Mouse (Mus musculus): ENCODE results near the gene 1700025G04Rik.

DNA sequence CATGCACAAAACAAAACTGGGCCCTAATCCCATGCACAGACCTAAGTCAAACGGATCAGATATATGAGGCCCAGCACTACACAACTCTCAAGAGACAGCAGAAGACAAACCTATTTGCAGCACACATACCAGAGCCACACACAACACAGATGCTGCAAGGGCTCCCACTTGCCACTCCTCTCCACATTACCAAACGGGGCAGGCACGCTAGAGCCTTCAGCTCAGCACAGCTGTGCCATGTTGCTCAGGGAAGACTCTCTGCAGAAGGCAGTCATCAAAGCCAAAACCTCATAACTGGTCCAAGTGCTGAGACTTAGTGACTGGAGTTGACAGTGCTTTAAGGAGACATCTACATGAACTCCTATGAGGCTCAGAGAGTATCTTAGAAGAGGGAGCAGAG is 130.9 kb downstream of the 1700025G04Rik start:
- TF ChIP-seq CTCF (conservative IDR thresholded peaks at IDR 0.05; ENCODE audit: insufficient read depth, insufficient read length, low read depth, low read length), result no peak
- no peak for TF ChIP-seq POLR2A (IDR thresholded peaks at IDR 0.05; ENCODE audit: low read depth, low read length)
